Mouse (Mus musculus): ENCODE data around the gene Gm21976.
A peak's percentile ranks its signal among the peaks of the same experiment; 100 is the strongest.

Gene Gm21976

GRCm38 (mm10) chr13:98297883-98298482 is 18.3 kb downstream of the Gm21976 start:
- DNase-seq (ENCODE audit: low read depth, low spot score), result peak; percentile 34

DNA sequence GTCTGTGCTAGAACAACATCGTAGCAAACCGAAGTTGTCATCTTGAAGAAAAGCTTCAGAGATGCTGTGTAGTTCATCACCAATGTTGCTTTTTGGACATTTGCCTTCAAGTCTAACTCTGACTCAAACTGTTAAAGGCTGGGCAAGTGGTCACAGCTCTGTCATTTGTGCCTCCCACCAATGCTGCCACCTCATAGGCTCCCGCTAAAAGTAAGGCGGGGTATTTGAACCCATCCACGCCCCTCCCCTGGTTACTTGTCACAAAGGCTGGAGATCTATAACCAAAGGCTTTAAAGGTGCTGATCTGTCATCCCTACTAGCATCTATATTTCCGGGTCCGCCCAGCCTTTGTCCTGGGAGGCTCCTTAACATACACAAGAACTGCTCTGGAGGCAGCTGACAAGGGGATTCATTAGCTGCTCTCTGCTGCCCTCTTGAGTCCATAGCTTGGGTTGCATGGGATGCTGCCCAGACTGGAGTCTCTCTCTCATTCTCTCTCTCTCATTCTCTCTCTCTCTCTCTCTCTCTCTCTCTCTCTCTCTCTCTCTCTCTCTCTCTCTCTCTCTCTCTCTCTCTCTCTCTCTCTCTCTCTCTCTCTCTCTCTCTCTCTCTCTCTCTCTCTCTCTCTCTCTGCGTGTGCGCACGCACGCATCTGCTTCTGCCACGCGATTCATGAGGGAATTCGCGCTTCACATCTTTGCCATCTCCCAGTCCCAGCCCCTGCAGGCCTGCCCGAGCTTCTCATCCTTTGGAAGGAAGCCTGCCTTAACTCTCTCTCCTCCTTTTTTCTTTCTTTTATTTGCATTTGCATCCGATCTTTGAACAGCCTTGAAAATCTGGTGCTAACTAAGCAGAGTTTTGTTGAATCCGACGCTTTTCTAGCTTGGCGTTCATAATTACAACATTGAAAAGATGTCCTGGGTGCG is 19.4 kb downstream of the Gm21976 start:
- DNase-seq (ENCODE audit: low read depth, low spot score), result peak; percentile 66

DNA sequence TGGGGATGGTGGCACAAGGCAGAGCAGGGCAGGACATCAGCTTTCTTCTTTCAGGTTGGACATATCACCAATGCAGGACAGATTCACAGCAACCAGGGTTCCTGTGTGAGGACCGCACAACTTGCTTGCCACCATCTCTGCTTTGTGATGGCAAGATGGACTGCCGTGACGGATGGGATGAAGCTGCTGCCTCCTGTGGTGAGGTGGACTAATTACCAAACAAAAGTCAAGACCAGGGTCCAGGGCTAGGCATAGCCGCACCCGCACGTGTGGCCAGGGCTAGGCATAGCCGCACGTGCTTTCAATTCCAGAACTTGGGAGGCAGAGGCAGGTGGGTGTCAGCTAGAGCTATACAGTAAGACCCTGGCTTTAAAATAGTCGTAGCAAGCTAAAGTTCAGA is 25.6 kb downstream of the Gm21976 start:
- DNase-seq (ENCODE audit: low read depth, low spot score), result no peak

- DNase-seq (ENCODE audit: low read depth, low spot score), result no peak
These were observed 26.7 kb downstream of the Gm21976 start for GRCm38 (mm10) chr13:98306393-98306792.

GRCm38 (mm10) chr13:98306852-98307475 is 27.3 kb downstream of the Gm21976 start:
- no peak for DNase-seq (ENCODE audit: low read depth, low spot score)

DNA sequence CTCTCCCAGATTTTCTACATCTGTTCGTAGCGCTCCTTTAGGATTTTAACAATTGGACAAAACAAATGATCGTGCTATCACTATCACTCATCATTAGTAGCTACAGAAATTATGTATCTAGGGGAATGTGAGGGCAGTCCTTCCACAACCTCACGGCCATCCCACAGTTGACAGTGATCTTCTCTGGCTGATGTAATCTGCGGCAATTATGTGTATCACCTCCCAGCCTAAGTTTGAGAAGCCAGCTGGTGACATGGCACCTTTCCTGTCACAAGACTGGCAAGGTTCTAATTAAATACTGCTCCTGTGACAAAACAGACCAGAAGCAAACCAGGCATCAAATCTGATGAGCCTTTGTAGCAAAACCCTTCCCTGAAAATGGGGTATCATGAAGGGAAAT is 28.3 kb downstream of the Gm21976 start:
- DNase-seq (ENCODE audit: low read depth, low spot score), result no peak

- DNase-seq (ENCODE audit: low read depth, low spot score), result no peak
These were observed 29.0 kb downstream of the Gm21976 start for GRCm38 (mm10) chr13:98308724-98309123.

DNA sequence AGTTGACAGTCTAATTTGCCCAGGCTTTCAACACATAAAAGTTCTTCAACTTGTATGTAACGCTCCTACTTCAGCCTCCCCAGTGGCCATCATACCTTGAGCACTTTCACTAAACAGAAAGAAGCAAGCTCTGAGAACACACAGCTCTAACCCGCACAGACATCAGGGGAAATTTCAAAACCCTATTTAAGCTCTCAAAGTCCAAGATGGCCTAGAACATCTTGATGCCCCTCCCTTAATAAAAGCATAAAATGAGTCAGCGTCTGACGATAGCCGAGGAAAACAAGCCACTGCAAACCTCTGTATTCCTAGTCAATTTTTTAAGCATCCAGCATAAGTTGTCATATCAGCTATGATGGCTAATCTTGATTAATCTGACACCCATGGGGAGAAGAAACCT is 31.9 kb downstream of the Gm21976 start:
- DNase-seq (ENCODE audit: low read depth, low spot score), result no peak

DNA sequence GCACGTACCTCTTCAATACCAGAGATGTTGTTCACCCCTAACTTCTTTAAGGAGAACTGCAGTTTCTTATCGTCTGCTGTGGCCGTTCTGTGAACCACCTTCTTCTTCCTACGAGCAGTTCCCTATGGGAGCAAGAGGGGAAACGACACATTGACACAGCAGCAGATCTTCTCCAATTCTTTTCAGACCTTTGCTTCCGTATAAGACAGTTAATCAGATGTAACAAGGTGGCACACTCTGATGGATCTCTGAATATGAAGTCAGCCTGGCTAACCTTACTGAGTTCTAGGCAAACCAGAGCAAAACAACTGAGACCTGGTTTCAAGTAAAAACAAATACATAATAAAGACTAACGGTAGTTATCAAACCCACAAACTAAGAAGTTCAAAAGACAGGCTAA is 33.9 kb downstream of the Gm21976 start:
- DNase-seq (ENCODE audit: low read depth, low spot score), result no peak

GRCm38 (mm10) chr13:98315124-98315523 is 35.4 kb downstream of the Gm21976 start:
- no peak for DNase-seq (ENCODE audit: low read depth, low spot score)

DNA sequence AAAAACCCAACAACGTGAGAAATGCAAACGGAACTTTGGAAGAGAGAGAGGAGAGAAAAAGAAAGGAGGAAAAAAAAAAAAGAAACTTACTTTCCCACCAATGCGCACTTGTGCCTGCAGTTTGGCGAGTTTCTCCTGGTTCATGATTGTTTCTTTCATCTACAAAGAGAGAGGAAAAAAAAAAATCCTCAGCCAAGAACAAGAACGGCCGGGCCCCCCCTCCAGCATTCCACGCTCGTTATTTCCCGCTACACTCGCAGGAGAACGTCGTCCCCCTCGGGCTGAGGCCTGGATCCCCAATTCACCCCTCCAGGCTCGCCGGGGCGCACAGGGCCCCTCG is 36.4 kb downstream of the Gm21976 start:
- DNase-seq (ENCODE audit: low read depth, low spot score), result no peak

GRCm38 (mm10) chr13:98316480-98317245 is 37.0 kb downstream of the Gm21976 start, which contains the start of gene Btf3:
Btf3 (minus strand) TSS chr13:98317006.
- DNase-seq (ENCODE audit: low read depth, low spot score), result peak; percentile 95

DNA sequence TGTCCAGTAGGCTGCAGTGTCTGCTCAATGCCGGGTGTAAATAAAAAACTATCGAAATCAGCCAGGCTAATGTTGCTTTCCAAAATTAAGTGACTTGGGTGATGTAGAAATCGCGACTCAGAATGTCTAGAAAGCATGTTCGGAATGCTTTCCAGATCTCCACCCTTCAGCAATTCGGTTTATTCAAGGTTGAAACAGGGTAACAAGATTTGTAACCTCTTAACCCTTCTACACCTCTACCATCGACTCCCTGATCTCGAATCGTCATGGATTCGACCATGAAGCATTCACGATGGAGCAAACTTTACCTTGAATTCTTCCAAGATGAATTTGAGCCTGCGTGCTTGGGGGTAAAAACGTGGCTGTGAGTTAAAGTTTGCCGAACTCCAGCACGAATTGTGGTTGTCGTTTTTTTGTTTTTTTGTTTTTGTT is 37.6 kb downstream of the Gm21976 start:
- DNase-seq (ENCODE audit: low read depth, low spot score), result no peak

GRCm38 (mm10) chr13:98317911-98318310 is 38.2 kb downstream of the Gm21976 start:
- no peak for DNase-seq (ENCODE audit: low read depth, low spot score)

- no peak for DNase-seq (ENCODE audit: low read depth, low spot score)
These were observed 45.3 kb downstream of the Gm21976 start for GRCm38 (mm10) chr13:98325034-98325433.

- DNase-seq (ENCODE audit: low read depth, low spot score), result peak; percentile 61
These were observed 52.4 kb downstream of the Gm21976 start for GRCm38 (mm10) chr13:98332106-98332505.

- no peak for DNase-seq (ENCODE audit: low read depth, low spot score)
These were observed 56.5 kb downstream of the Gm21976 start for GRCm38 (mm10) chr13:98336205-98336604.

DNA sequence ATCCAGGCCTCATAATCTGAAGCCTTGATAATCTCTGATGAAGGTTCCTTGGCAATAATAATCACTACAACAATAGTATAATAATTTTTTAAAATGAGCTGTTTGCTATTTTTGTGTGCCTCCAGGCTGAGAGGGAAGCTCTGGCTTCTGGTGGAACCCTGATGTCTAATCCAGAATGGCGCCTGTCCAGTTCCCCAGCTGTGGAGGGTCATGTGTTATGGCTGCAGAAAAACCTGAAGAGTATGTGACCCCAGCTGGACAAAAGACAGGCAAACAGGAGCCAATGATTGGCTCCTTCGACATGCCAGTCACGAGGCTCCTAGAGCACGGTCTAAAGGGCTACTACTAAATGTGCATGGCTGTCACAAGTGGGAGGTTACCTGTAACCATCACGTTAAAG is 60.8 kb downstream of the Gm21976 start:
- no peak for DNase-seq (ENCODE audit: low read depth, low spot score)

DNA sequence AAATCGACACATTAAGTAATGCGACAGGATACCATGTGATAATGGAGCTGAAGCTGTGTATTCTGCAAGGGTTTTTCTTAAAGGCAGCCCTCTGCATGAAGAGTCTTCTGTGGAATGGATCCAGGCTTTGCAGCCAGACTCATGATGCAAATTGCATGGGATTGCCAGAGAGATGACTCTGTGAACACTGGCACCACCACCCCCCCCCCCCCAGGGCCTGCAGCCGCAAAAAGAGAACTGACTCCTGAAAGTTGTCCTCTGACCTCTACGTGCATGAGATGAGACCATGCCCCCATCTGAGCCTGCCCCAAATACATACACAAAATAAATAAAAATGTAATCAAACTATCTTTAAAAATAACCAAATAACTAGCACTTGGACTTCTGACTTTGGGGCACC is 69.8 kb downstream of the Gm21976 start:
- no peak for DNase-seq (ENCODE audit: low read depth, low spot score)

GRCm38 (mm10) chr13:98351527-98351926 is 71.8 kb downstream of the Gm21976 start:
- peak; percentile 43 for DNase-seq (ENCODE audit: low read depth, low spot score)

DNA sequence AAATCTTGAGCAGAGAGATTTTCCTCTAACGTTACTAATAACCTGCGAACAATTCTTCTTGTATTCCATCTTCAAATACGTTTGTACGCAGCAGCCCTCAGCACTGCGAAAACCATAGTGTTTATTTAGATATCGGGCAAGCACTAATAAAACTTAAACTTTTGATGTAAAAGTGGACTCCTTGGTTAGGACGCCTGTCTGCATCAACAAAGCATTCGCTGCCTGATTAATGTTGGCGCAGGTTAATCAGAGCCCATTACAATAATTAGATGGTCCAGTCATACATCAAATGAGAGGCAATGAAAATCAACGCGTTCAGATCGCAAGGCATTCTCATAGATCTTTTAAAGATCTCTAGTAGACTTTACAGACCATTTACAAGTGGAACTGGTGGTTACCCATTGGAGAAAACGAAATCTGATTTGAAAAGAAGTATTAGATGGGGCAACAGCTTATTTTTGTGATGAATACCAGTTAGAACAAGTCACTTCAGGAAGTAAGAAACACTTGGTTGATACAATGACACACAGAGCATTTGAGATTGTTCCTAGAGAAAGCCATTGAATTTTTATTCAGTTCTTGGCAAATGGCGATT is 72.8 kb downstream of the Gm21976 start:
- no peak for DNase-seq (ENCODE audit: low read depth, low spot score)

All from A20 (cell line).